Mouse (Mus musculus) lung, postnatal 4 days (tissue): Measurements from ENCODE around the gene Ctsf.

Source experiments
- DNase-seq, 2 experiments: peaks; one replicate each; pipeline ENCODE4 v3.0.0; 2021

Gene Ctsf

GRCm38 (mm10) chr19:4854552-4855469, at the start of gene Ctsf:
Gene Ctsf (plus strand): TSS chr19:4855130.
- DNase-seq: peak; percentile 78 to 89

GRCm38 (mm10) chr19:4810309-4810708, 44.6 kb upstream of the Ctsf start:
- no peak for DNase-seq

- no peak for DNase-seq
These were observed 44.2 kb upstream of the Ctsf start for GRCm38 (mm10) chr19:4810746-4811062.

GRCm38 (mm10) chr19:4811063-4811908, 43.6 kb upstream of the Ctsf start, which contains the start of the genes Gm21992 and Rbm14:
Gene Gm21992 (minus strand): TSS chr19:4811612.
Gene Rbm14 (minus strand): TSS chr19:4811634.
- DNase-seq: peak; percentile 98 to 99

GRCm38 (mm10) chr19:4811909-4812242, 43.1 kb upstream of the Ctsf start:
- DNase-seq: no peak

- DNase-seq: peak in 1 of 2 experiments; percentile 16
These were observed 42.5 kb upstream of the Ctsf start for GRCm38 (mm10) chr19:4812334-4812949.

- peak in 1 of 2 experiments; percentile 31 for DNase-seq
These were observed 41.9 kb upstream of the Ctsf start for GRCm38 (mm10) chr19:4813015-4813414.

- no peak for DNase-seq
These were observed 37.6 kb upstream of the Ctsf start for GRCm38 (mm10) chr19:4817182-4817835.

GRCm38 (mm10) chr19:4820678-4821303, 34.1 kb upstream of the Ctsf start:
- peak; percentile 60 to 77 for DNase-seq

- DNase-seq: peak; percentile 22 to 38
These were observed 26.4 kb upstream of the Ctsf start for GRCm38 (mm10) chr19:4828444-4829114.

GRCm38 (mm10) chr19:4829156-4829555, 25.8 kb upstream of the Ctsf start:
- DNase-seq: no peak

GRCm38 (mm10) chr19:4833977-4834376, 21.0 kb upstream of the Ctsf start:
- DNase-seq: no peak

GRCm38 (mm10) chr19:4836096-4836495, 18.8 kb upstream of the Ctsf start:
- no peak for DNase-seq

- DNase-seq: no peak
These were observed 17.9 kb upstream of the Ctsf start for GRCm38 (mm10) chr19:4837049-4837448.

GRCm38 (mm10) chr19:4838526-4839140, 16.3 kb upstream of the Ctsf start:
- no peak for DNase-seq

GRCm38 (mm10) chr19:4839149-4839548, 15.8 kb upstream of the Ctsf start, which contains the start of the genes Ccs and Ccdc87:
Gene Ccs (minus strand): TSS chr19:4839332.
Gene Ccdc87 (plus strand): TSS chr19:4839366.
- DNase-seq: peak; percentile 97

GRCm38 (mm10) chr19:4840848-4841247, 14.1 kb upstream of the Ctsf start:
- no peak for DNase-seq

GRCm38 (mm10) chr19:4842611-4843010, 12.3 kb upstream of the Ctsf start:
- DNase-seq: no peak

- DNase-seq: no peak
These were observed 9.1 kb upstream of the Ctsf start for GRCm38 (mm10) chr19:4845846-4846245.

GRCm38 (mm10) chr19:4847490-4847889, 7.4 kb upstream of the Ctsf start:
- peak in 1 of 2 experiments; percentile 39 for DNase-seq

- DNase-seq: no peak
These were observed 5.1 kb upstream of the Ctsf start for GRCm38 (mm10) chr19:4849800-4850199.
